Mouse (Mus musculus) small intestine, adult 2 months (tissue): ENCODE measurements around the gene Ufc1. TPM values are rescaled to one million over a fixed set of nuclear protein-coding genes. Genes with fewer than 3 reads are reported as not detected.

Experiments used
- H3K27ac ChIP-seq: fragments of 200-500 bp; 2 replicates; pipeline ENCODE4 v1.5.1; 2012; ENCODE audit warnings: low read depth, low read length, control low read depth, inconsistent platforms; ENCODE audit not compliant: insufficient read depth
- H3K27me3 ChIP-seq: fragments of 200-500 bp; 2 replicates; pipeline ENCODE4 v1.6.1; 2012; ENCODE audit warnings: mild to moderate bottlenecking, moderate library complexity, low read length, inconsistent platforms; ENCODE audit not compliant: control insufficient read depth, insufficient read depth
- H3K36me3 ChIP-seq: fragments of 200-500 bp; 2 replicates; pipeline ENCODE4 v1.6.1; 2012; ENCODE audit warnings: mild to moderate bottlenecking, low read length, control low read depth, inconsistent platforms; ENCODE audit not compliant: control insufficient read depth, insufficient read depth
- H3K4me1 ChIP-seq: fragments of 200-500 bp; 2 replicates; pipeline ENCODE4 v1.6.1; 2012; ENCODE audit warnings: low read length, inconsistent platforms, mixed read lengths; ENCODE audit not compliant: control insufficient read depth, insufficient read depth, insufficient read length
- H3K4me3 ChIP-seq: fragments of 200-500 bp; 2 replicates; pipeline ENCODE4 v1.5.1; 2012; ENCODE audit warnings: low read depth, mild to moderate bottlenecking, control low read depth, inconsistent platforms, low read length, moderate library complexity
- CTCF ChIP-seq: fragments of 200-500 bp; IDR thresholded peaks from 2 replicates; pipeline ENCODE4 v1.5.1; 2012; ENCODE audit warnings: low read depth, mild to moderate bottlenecking, control low read depth, inconsistent platforms, low read length, moderate library complexity, mixed read lengths; ENCODE audit not compliant: insufficient replicate concordance, insufficient read length; ENCODE audit errors: extremely low read depth
- POLR2A ChIP-seq: fragments of 200-500 bp; IDR thresholded peaks from 2 replicates; pipeline ENCODE4 v1.6.1; 2012; ENCODE audit warnings: low read depth, mild to moderate bottlenecking, control low read depth, inconsistent platforms, low read length, moderate library complexity
- WGBS: fragments of 180-500 bp; shearing (Covaris S2); methylation state at CpG from one replicate; pipeline ENCODE4 v1.1.7; 2018; 5-methylcytosine and 5-hydroxymethylcytosine counted together
- polyA plus RNA-seq: library from polyadenylated mRNA; depleted of rRNA; stranded (reverse); fragments of >200 nt; gene quantifications from 2 replicates; pipeline ENCODE4 v1.2.3, GENCODE M21; 2012

Gene Ufc1
- polyA plus RNA-seq, 1 experiment, result 10.8 TPM

GRCm38 (mm10) chr1:171281528-171281923, 13.3 kb downstream of the Ufc1 start:
- H3K27ac ChIP-seq, result peak overlapping the region; percentile 75
- peaks cover 25% of the 10 kb centered on the region for H3K36me3 ChIP-seq
- no peak for TF ChIP-seq POLR2A
- peak; percentile 83; the same call in 1 of the 2 replicates for TF ChIP-seq CTCF
- H3K27me3 ChIP-seq, result no peaks in the 10 kb centered on the region
- H3K4me1 ChIP-seq, result peaks cover 5% of the 10 kb centered on the region
- peak overlapping the region; percentile 72 for H3K4me3 ChIP-seq
- under 1% methylated on average over 10 of the region's 10 CpGs for WGBS

DNA sequence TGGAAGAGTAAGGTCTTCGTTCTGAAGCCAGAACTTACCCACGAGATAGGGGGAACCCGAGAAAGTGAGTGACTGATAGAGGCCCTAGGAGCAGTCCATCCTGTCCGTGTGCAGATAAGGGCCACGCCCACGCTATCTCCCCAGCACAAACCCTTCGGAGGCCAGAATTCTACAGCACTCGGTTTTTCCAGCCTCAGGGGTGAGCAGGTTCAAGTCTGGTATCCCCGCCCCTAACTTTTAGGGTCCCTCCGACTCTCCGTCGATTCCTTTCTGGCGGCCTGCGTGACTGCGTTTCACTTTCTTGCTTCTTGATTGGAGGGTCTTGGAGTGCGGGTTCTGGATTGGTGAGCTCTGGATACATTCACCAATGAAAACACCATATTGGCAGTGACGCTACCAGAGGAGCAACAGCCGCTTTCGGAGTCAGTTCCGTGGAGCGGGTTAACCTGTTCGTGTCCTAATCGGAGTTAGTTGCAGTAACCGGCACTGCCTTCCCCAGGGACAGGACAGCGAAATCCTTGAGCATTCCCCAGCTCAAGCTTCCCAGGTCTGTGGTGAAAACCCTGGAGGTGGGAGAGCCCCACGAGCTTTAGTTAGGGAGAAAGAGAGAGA, 13.8 kb downstream of the Ufc1 start, which contains the start of gene Ppox:
TSS of gene Ppox (minus strand) at position 271 of the 612 bp plus-strand sequence.
- peaks cover 30% of the 10 kb centered on the region for H3K36me3 ChIP-seq
- WGBS, result under 1% methylated on average over 26 of the region's 26 CpGs
- peaks cover 3% of the 10 kb centered on the region; the same call in 1 of the 2 replicates for H3K4me1 ChIP-seq
- TF ChIP-seq CTCF (no peak), POLR2A (peak; percentile 13; the same call in 1 of the 2 replicates)
- H3K4me3 ChIP-seq, result peak within 1 kb of the TSS; percentile 72
- peak within 1 kb of the TSS; percentile 75 for H3K27ac ChIP-seq
- H3K27me3 ChIP-seq, result no peaks in the 10 kb centered on the region

DNA sequence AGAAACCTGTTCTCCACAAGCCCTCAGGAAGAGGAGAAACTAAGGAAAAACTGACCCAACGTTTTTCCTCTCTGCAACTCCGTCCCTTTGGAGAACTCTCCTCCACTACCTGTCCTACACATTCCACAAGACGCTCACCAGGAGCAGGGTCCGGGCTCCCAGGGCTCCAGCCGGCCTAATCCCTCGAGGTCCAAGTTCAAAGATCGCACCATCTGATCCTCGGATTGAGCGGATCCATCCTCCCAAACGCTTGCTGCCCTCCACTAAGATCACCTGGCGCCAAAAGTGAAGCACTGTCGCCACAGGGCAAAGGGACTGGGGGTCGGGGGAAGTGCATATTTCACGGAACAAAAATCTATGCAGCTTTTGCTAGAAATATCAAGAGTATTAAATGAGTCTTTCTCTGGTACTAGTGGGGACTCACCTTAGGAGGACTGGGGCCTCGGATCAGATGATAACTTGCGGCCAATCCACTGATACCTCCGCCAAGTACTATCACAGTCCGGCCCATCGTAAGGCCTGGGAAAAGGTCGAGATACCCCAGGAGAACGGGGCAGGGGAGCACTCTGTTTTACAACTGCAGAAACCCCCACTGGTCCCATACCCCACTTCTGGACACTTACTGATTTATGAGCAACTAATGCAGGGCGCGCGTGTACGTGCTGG, 14.4 kb downstream of the Ufc1 start:
- TF ChIP-seq POLR2A (no peak), CTCF (no peak)
- WGBS, result 2% methylated on average over 25 of the region's 25 CpGs
- no peaks in the 10 kb centered on the region for H3K27me3 ChIP-seq
- peaks cover 3% of the 10 kb centered on the region; the same call in 1 of the 2 replicates for H3K4me1 ChIP-seq
- peaks cover 37% of the 10 kb centered on the region for H3K36me3 ChIP-seq
- peak overlapping the region; percentile 10; the same call in 1 of the 2 replicates for H3K27ac ChIP-seq
- H3K4me3 ChIP-seq, result peak overlapping the region; percentile 72

DNA sequence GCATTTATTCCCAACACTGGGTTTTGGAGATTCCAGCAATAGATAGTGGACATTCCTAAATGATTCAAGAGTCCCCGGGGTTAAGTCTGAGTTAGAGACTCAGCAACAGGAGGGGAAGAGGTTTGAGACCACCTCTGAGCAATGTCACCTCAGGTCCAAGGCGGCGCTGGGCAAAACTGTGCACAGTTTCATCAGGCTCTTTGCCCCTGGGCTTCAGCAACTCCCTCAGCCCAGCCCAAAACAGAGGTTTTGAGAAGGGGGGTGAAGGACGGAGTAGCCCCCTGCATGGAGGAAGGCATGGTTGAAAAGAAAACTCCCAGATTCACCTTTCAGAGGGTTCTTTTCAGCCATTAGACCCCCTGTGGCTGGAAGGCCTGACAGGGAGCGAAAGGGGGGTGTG, 15.1 kb downstream of the Ufc1 start:
- WGBS, result 90% methylated on average over 5 of the region's 5 CpGs
- Histone ChIP-seq H3K36me3 (peaks cover 40% of the 10 kb centered on the region), H3K27me3 (no peaks in the 10 kb centered on the region), H3K27ac (no peak overlapping the region), H3K4me1 (peaks cover 3% of the 10 kb centered on the region; the same call in 1 of the 2 replicates), H3K4me3 (peak overlapping the region; percentile 72)
- TF ChIP-seq CTCF (no peak), POLR2A (no peak)

DNA sequence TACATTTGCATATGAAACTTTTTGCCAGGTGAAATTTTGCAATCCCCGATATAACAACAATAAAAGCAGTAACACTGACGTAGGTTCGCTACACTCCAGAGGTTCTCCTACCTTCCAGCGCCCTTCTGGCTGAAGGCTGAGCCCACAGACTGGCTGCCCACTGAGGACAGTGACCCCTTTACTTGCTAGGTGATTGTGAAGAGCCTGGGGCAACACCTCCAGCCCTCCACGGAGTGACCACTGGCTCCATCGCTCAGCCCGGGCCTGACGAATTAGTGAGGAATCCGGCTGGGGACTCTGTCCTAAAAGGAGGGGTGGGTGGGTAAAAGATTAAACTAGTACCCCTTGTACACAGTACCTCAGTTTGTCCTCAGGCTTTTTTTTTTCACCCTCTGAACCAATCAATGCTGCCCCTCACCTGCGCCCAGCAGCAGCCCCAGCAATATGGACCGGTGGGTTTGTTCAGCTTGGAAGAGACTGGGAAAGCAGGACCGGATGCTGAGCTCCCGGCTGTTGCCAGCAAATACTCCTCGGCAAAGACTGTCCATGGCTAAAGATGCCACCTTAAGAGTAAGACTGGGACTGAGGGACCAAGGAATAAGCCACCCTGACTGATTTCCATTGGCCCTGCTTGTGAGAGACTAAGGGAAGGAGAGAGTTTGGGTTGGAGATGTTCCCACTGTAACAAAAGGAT, 15.7 kb downstream of the Ufc1 start:
- peaks cover 40% of the 10 kb centered on the region for H3K36me3 ChIP-seq
- no peaks in the 10 kb centered on the region for H3K27me3 ChIP-seq
- WGBS, result 89% methylated on average over 14 of the region's 14 CpGs
- H3K27ac ChIP-seq, result no peak overlapping the region
- TF ChIP-seq POLR2A (no peak), CTCF (no peak)
- no peak overlapping the region for H3K4me3 ChIP-seq
- H3K4me1 ChIP-seq, result peaks cover 3% of the 10 kb centered on the region; the same call in 1 of the 2 replicates

- TF ChIP-seq CTCF, result no peak
- no peak for TF ChIP-seq POLR2A
- H3K27ac ChIP-seq, result no peak overlapping the region
- WGBS, result 96% methylated on average over 8 of the region's 8 CpGs
- H3K27me3 ChIP-seq, result no peaks in the 10 kb centered on the region
- no peak overlapping the region for H3K4me3 ChIP-seq
- H3K36me3 ChIP-seq, result peaks cover 46% of the 10 kb centered on the region
- peaks cover 3% of the 10 kb centered on the region; the same call in 1 of the 2 replicates for H3K4me1 ChIP-seq
Observed at GRCm38 (mm10) chr1:171278436-171278835, 16.4 kb downstream of the Ufc1 start.
